Mouse (Mus musculus) myocyte (in vitro differentiated cells): ENCODE measurements at regions not wholly inside any gene's neighbourhood (a gene's known extent, or its start where the extent isn't known, plus 50 kb on each side); places are given as distances from the start of the nearest gene placed in this dataset.

ENCODE experiments used
- H3K27me3 ChIP-seq: one replicate; pipeline ENCODE4 v1.6.1; 2011; ENCODE audit not compliant: control insufficient read depth, insufficient read depth, insufficient read length
- H3K36me3 ChIP-seq: one replicate; pipeline ENCODE4 v1.6.1; 2011; ENCODE audit not compliant: control insufficient read depth, insufficient read depth
- H3K4me2 ChIP-seq: one replicate; pipeline ENCODE4 v1.6.1; 2011; ENCODE audit warnings: low read depth, control low read depth
- H3K4me3 ChIP-seq: one replicate; pipeline ENCODE4 v1.5.1; 2011; ENCODE audit warnings: mild to moderate bottlenecking, control low read depth, moderate library complexity
- H3K79me2 ChIP-seq: one replicate; pipeline ENCODE4 v1.6.1; 2011; ENCODE audit not compliant: control insufficient read depth, insufficient read depth
- H3ac ChIP-seq: one replicate; pipeline ENCODE4 v1.6.1; 2011; ENCODE audit not compliant: control insufficient read depth, insufficient read length
- CEBPB ChIP-seq: IDR thresholded peaks from 2 replicates; pipeline ENCODE4 v1.6.1; 2011; ENCODE audit warnings: mild to moderate bottlenecking, moderate library complexity; ENCODE audit not compliant: poor library complexity, insufficient read depth, severe bottlenecking
- E2F4 ChIP-seq: IDR thresholded peaks from one replicate; pipeline ENCODE4 v1.6.1; 2011; ENCODE audit warnings: mild to moderate bottlenecking, control low read depth, moderate library complexity; ENCODE audit not compliant: insufficient read depth
- MAX ChIP-seq: IDR thresholded peaks from one replicate; pipeline ENCODE4 v1.6.1; 2011; ENCODE audit warnings: low read depth, mild to moderate bottlenecking, control low read depth
- MYOD1 ChIP-seq, 3 experiments: IDR thresholded peaks; one replicate each; pipeline ENCODE4 v1.6.1; 2011; ENCODE audit warnings: control low read depth in 2 of 3, low read depth in 2 of 3, mild to moderate bottlenecking in 2 of 3, moderate library complexity in 1 of 3; ENCODE audit not compliant: insufficient read length in 2 of 3, control insufficient read depth in 1 of 3
- MYOG ChIP-seq, 3 experiments: IDR thresholded peaks; one replicate each; pipeline ENCODE4 v1.6.1; 2011; ENCODE audit warnings: control low read depth in 2 of 3, low read depth in 2 of 3, mild to moderate bottlenecking in 2 of 3; ENCODE audit not compliant: insufficient read length in 2 of 3, control insufficient read depth in 1 of 3, insufficient read depth in 1 of 3
- POLR2A ChIP-seq: IDR thresholded peaks from one replicate; pipeline ENCODE4 v1.6.1; 2011; ENCODE audit warnings: low read depth, mild to moderate bottlenecking, control low read depth, moderate library complexity; ENCODE audit not compliant: insufficient read length
- POLR2AphosphoS2 ChIP-seq: IDR thresholded peaks from one replicate; pipeline ENCODE4 v1.6.1; 2011; ENCODE audit warnings: low read depth, control low read depth; ENCODE audit not compliant: insufficient read length
- REST ChIP-seq: IDR thresholded peaks from one replicate; pipeline ENCODE4 v1.6.1; 2011; ENCODE audit warnings: mild to moderate bottlenecking, control low read depth, moderate library complexity; ENCODE audit not compliant: insufficient read depth, insufficient read length
- SRF ChIP-seq: IDR thresholded peaks from one replicate; pipeline ENCODE4 v1.6.1; 2011; ENCODE audit warnings: low read depth; ENCODE audit not compliant: control insufficient read depth, insufficient read length
- TCF12 ChIP-seq: IDR thresholded peaks from one replicate; pipeline ENCODE4 v1.6.1; 2011; ENCODE audit warnings: mild to moderate bottlenecking, control low read depth; ENCODE audit not compliant: poor library complexity, insufficient read depth, severe bottlenecking
- TCF3 ChIP-seq: IDR thresholded peaks from one replicate; pipeline ENCODE4 v1.6.1; 2011; ENCODE audit warnings: low read depth, control low read depth; ENCODE audit not compliant: insufficient read length
- USF1 ChIP-seq: IDR thresholded peaks from one replicate; pipeline ENCODE4 v1.6.1; 2011; ENCODE audit warnings: low read depth, mild to moderate bottlenecking, control low read depth, moderate library complexity

DNA sequence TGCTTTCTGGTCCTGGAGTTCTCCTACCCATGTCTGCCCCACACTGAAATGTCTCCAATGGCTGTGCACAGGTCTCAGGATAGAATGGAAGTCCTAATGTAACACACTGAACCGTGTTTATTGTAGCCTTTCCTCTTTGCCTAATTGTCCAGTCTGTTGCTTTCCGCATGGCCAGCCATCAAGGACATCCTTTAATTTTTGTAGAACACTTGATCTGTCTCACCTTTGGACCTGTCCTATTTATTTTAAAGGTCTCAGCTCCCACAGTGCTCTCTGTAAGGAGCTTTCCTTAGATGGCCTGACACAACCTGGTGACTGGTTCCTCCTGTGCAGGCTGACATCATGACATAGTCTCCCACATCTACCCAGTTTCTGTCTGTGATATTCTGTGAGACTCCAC, 226.3 kb downstream of the Lmo4 start:
- Histone ChIP-seq H3K79me2 (no peaks in the 10 kb centered on the region), H3K4me3 (no peak overlapping the region), H3K36me3 (no peaks in the 10 kb centered on the region), H3ac (no peak overlapping the region), H3K27me3 (no peaks in the 10 kb centered on the region), H3K4me2 (no peak overlapping the region)
- no peak for TF ChIP-seq E2F4
- TF ChIP-seq TCF3, result no peak

GRCm38 (mm10) chr3:143977886-143978447, 227.1 kb downstream of the Lmo4 start:
- H3ac ChIP-seq, result no peak overlapping the region
- H3K4me2 ChIP-seq, result no peak overlapping the region
- TF ChIP-seq SRF (no peak), MAX (no peak), CEBPB (no peak), REST (no peak), POLR2A (no peak), MYOG (IDR thresholded peaks at IDR 0.05; ENCODE audit: control insufficient read depth in 1 of 3, insufficient read depth in 1 of 3, insufficient read length in 2 of 3, low read depth in 2 of 3) (no peak), TCF12 (no peak), MYOD1 (IDR thresholded peaks at IDR 0.05; ENCODE audit: control insufficient read depth in 1 of 3, insufficient read length in 2 of 3, low read depth in 2 of 3) (no peak)
- no peak overlapping the region for H3K4me3 ChIP-seq
- H3K79me2 ChIP-seq, result no peaks in the 10 kb centered on the region
- no peaks in the 10 kb centered on the region for H3K27me3 ChIP-seq
- H3K36me3 ChIP-seq, result no peaks in the 10 kb centered on the region

GRCm38 (mm10) chr3:143973582-143973981, 231.4 kb downstream of the Lmo4 start:
- Histone ChIP-seq H3K27me3 (no peaks in the 10 kb centered on the region), H3ac (no peak overlapping the region), H3K36me3 (no peaks in the 10 kb centered on the region), H3K4me2 (no peak overlapping the region), H3K4me3 (no peak overlapping the region), H3K79me2 (no peaks in the 10 kb centered on the region)
- TF ChIP-seq CEBPB, result no peak
- TF ChIP-seq TCF12, result no peak
- no peak for TF ChIP-seq USF1
- TF ChIP-seq SRF, result no peak
- TF ChIP-seq TCF3, result no peak
- no peak for TF ChIP-seq POLR2AphosphoS2
- no peak for TF ChIP-seq E2F4
- no peak for TF ChIP-seq MAX
- TF ChIP-seq POLR2A, result no peak
- TF ChIP-seq MYOG (IDR thresholded peaks at IDR 0.05; ENCODE audit: control insufficient read depth in 1 of 3, insufficient read depth in 1 of 3, insufficient read length in 2 of 3, low read depth in 2 of 3), result no peak
- TF ChIP-seq MYOD1 (IDR thresholded peaks at IDR 0.05; ENCODE audit: control insufficient read depth in 1 of 3, insufficient read length in 2 of 3, low read depth in 2 of 3), result no peak
- no peak for TF ChIP-seq REST

DNA sequence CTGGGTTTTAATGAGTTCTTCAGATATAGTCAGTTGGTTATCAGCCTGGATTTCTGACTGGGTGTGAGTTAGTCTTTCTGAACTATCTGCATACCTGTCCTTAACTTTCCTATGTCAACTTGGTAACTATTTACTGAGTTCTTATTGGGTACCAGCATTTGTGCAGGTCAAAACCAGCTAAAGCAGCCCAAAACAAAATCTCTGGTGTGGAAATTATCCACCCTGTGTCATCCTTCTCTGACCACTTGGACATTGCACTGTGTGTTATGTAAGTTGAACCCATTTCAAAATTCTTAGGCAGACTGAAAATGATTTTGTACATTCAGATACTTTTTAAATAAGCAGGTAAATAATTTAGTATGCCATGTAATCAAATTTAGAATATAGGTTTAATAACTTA, 232.7 kb downstream of the Lmo4 start:
- no peak for TF ChIP-seq E2F4
- no peak for TF ChIP-seq MAX
- no peak for TF ChIP-seq MYOD1 (IDR thresholded peaks at IDR 0.05; ENCODE audit: control insufficient read depth in 1 of 3, insufficient read length in 2 of 3, low read depth in 2 of 3)
- no peak for TF ChIP-seq POLR2A
- H3ac ChIP-seq, result no peak overlapping the region
- no peak overlapping the region for H3K4me2 ChIP-seq
- H3K4me3 ChIP-seq, result no peak overlapping the region
- H3K27me3 ChIP-seq, result no peaks in the 10 kb centered on the region
- H3K79me2 ChIP-seq, result no peaks in the 10 kb centered on the region
- no peaks in the 10 kb centered on the region for H3K36me3 ChIP-seq

DNA sequence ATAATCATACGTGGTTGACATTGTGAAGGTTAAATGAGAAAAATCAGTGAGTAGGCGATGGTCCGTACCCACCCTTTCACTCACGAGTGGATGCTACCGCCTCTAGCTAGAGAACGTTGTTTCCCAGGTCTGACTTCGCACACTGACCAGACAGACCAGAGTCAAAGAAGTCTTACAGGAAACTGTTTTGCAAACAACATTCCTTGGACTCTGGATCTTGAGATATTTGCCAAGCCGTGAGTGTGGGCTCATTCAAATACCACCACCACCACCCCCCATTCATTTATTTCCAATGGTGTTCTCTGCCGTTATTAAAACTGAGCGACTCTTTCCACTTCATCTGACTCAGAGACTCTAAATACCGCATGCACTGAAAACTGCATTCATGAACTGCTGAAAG, 234.2 kb downstream of the Lmo4 start:
- Histone ChIP-seq H3ac (no peak overlapping the region), H3K27me3 (no peaks in the 10 kb centered on the region), H3K36me3 (no peaks in the 10 kb centered on the region), H3K4me2 (no peak overlapping the region), H3K4me3 (no peak overlapping the region), H3K79me2 (no peaks in the 10 kb centered on the region)
- TF ChIP-seq TCF3 (no peak), MAX (no peak), POLR2AphosphoS2 (no peak), REST (no peak), SRF (no peak), MYOD1 (IDR thresholded peaks at IDR 0.05; ENCODE audit: control insufficient read depth in 1 of 3, insufficient read length in 2 of 3, low read depth in 2 of 3) (no peak), CEBPB (no peak), POLR2A (no peak), MYOG (IDR thresholded peaks at IDR 0.05; ENCODE audit: control insufficient read depth in 1 of 3, insufficient read depth in 1 of 3, insufficient read length in 2 of 3, low read depth in 2 of 3) (no peak), TCF12 (no peak), USF1 (no peak), E2F4 (no peak)
